Mouse (Mus musculus) right cerebral cortex, adult 2 months (tissue): Measurements from ENCODE around the gene Ryk.
A peak's percentile ranks its signal among the peaks of the same experiment; 100 is the strongest.

Experiments used
- DNase-seq, 2 experiments: peaks; one replicate each; pipeline ENCODE4 v3.0.0; 2021 to 2022; ENCODE audit warnings: low spot score in 2 of 2

Gene Ryk

DNA sequence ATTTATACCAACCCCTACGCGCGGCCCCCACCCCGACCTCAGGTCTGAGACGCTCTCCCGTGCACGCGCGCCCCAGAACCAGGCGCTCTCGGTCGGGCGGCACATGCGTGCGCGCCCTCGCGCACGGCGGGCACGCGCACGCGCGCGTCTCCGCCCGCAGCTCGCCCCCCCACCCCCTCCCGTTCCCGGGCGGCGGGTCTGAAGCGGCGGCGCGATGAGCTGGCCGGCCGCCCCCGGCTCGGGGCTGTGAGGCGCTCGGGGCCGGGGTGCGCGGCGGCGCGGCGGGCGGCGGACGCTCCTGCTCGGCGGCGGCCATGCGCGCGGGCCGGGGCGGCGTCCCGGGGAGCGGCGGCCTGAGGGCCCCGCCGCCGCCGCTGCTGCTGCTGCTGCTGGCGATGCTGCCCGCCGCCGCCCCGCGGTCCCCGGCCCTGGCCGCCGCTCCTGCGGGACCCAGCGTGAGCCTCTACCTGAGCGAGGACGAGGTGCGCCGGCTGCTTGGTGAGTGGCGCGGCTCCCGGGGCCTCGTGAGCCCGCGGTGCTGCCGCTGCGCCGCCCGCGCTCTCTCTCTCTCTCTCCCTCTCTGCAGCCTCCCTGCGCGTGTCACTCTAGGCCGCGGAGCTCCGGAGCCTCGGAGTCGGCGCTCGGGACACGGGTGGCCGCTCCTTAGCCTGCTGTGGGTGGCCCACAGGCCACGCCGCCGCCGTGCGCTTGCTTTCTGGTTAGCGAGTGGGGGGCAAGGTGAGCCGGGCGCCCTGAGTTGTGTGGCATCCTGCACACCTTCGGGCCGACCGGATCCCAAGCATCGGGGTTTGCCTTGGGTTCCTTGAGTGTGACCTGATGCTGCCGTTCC is at the start of gene Ryk:
Gene Ryk (plus strand): TSS at position 176 of the 850 bp plus-strand sequence.
- DNase-seq, result peak; percentile 71 to 83

- no peak for DNase-seq
Observed at GRCm38 (mm10) chr9:102789491-102789890, 45.2 kb upstream of the Ryk start.

DNA sequence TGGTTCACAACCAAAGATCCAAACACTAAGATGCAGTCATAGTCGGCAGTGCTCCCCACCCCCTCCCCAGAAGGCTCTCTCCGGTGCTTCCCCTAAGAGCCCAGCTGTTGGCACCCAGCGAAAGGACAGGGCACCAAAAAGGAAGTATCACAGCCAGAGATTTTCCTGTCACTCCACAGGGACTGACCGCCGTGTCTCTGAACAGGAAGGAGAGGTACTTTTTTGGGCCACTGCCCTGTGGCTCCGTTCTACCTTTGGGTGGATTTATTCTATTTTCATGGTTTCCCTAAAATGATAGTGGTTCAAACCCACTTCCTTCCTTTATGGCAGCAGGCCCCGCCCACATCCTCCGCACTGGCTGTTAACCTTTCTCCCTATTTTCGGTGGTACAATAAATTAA is 42.9 kb upstream of the Ryk start:
- DNase-seq, result no peak

DNA sequence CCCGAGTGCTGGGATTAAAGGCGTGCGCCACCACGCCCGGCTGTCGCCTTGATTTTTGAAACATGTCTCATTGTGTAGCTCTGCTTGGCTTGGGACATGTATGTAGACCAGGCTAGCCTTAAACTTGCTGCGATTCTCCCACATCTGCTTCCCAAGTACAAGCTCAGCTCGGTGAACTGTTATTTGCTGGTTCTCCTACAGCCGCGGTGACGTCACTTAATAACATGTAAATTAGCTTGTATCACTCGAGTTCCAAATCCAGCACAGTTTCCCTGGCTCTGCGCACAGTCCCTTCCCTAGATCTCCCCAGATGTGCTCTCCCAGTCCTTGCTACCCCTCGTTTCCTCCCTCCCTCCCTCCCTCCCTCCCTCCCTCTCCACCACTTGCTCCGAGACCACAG is 41.9 kb upstream of the Ryk start:
- DNase-seq, result no peak

DNA sequence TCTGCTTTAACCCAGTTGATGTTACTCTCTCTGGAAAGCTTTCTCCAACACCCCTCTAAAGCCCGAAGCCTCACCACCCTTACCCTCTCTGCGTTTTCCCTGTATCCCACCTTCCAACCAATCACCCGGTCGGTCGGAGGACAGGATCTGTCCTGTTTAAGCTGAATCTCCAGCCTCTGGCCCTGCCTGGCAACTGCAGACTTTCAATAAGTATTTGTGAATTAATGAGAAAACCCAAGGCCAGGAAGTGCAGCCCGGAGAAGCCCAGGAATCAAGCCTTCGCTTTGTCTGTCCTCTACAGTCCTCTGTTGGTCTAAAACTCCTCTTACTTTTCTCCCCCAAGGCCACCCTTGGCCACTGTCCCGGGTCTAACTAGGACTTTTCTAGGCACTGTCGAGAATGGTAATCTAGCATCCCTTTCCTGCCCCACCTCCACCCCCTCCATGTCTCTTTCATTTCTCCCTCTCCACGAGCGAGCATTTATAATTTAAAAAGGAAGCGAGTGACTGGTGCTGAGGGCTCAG is 41.4 kb upstream of the Ryk start:
- DNase-seq, result no peak

- no peak for DNase-seq
Observed at GRCm38 (mm10) chr9:102798406-102798805, 36.3 kb upstream of the Ryk start.

- DNase-seq, result no peak
Observed at GRCm38 (mm10) chr9:102806056-102806573, 28.6 kb upstream of the Ryk start.

GRCm38 (mm10) chr9:102811192-102811591 is 23.5 kb upstream of the Ryk start:
- no peak for DNase-seq

DNA sequence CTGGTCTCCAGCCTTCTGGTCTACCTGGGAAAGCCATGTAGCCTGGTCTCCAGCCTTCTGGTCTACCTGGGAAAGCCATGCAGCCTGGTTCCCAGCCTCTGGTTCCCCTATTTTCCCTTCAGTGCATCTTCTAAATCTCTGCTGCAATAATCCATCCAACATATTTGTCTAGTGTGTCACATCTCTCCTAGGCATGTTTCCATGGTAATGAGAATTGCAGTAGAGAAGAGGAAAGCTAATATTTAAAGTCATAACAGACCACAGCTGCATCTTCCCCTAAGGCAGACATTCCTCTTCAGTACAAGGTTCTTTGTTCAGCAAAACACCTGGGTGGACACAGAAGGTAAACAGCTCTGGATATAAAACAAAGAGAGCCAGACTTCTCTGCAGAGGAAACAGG is 16.5 kb upstream of the Ryk start:
- no peak for DNase-seq

DNA sequence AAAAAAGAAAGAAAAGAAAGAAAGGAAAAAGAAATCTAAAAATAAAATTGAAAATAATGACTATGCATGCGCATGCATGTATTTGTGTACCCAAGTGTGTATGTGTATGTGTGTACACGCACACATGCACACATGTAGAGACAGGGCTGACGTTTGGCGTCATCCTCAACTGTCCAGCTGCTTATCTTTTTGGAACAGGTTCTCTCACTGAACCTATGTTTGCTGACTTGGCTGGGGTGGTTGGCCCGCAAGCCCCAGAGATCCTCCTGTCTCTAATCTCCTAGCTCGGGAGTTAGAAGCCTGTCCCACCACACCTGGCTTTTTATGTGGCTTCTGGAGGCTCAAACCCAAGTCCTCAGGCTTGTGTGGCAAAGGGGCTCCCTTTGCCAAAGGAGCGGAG is 6.1 kb upstream of the Ryk start:
- DNase-seq, result no peak

DNA sequence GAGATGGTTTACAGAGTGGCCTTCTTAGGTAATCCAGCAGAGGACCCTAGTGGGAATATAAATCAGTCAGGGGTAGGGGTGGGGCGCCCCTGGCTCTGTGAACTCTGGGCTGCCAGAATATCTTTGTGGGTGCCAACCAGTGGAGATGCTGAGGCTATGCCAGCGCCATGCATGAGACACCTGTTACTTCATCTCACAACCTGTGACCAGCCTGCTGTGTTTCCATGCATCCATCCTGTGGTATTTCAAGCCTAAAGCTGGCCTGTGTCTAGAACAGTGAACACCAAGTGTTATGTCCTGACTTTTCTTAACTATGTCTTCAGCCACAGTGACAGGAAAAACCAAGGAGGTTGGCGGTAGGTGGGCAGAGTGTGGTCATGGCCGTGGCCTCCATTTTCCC is 3.2 kb upstream of the Ryk start:
- DNase-seq, result no peak

GRCm38 (mm10) chr9:102834414-102834741 is 339 bp upstream of the Ryk start:
- no peak for DNase-seq

DNA sequence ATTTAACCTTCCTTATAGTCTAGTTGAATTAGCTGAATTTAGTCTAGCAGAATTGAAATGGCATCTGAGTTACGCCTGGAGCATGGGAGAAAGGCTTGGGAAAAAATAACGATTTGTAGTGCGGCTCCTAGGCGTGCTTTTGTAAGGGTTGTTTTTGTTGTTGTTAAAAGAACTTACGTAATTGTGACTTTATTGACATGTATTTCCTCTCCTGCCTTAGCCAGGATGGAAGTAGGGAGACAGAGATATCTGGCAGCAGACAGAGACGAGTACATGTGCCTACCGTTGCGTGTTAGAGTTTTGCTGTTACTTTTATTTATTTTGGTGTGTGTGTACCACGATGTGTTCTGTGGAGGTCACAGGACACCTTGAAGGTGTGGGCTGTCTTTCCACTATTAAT is 1.6 kb downstream of the Ryk start:
- DNase-seq, result no peak

GRCm38 (mm10) chr9:102840792-102841778 is 6.4 kb downstream of the Ryk start:
- no peak for DNase-seq

- no peak for DNase-seq
Observed at GRCm38 (mm10) chr9:102841832-102842231, 7.1 kb downstream of the Ryk start.

- no peak for DNase-seq
Observed at GRCm38 (mm10) chr9:102842498-102842897, 7.8 kb downstream of the Ryk start.

DNA sequence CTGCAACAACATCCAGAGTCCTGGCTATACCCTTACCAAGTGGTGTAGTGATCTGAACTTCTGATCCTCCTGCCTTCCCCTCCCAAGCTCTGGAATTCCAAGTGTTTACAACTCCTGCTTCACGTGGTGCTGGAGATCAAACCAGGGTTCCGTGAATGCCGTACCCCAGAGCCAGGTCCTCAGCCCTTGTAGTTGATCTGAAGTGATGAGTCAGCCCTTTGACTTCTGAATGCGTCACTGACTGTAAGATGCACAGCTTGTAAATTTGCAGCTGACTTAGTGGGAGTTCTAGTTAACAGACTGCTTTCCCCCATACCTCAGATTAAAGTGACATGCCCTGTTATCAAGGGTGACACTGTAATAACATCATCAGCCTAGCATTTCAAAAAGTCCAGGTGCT is 8.9 kb downstream of the Ryk start:
- DNase-seq, result no peak

DNA sequence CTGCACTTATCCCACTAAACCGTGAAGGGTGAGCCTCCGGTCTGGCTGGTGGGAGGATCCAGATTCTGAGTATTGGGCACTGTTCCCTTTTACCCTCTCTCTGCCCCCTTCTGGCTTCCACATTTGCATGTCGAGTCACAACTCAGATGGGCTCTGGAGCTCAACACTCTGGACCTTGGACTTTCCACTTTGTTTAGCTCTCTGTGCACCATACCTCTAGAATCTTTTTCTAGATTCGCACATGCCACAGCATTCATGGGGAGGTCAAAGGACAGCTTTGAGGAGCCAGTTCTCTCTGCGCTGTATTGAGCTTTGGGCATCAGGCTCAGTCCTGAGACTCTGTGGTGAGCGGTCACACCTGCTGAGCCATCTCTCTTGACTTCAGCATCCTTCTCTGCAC is 11.1 kb downstream of the Ryk start:
- no peak for DNase-seq

DNA sequence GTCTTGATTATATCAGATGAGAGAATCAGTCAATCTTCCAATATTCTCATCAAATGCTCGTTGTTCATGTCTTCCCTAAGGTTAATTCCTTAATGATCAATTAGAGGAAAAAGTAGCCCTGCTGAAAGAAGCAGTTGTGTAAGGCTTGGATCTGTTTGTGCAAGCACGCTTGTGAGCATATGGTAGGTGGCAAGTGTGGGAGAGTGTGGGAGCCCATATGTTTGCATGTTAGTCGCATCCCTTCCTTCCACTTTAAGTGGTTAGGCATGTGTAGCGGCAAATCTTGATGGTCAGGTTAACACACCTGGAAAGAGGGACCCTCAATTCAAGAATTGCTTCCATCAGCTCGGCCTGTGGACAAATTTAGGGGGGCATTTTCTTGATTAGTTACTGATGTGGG is 11.6 kb downstream of the Ryk start:
- no peak for DNase-seq

DNA sequence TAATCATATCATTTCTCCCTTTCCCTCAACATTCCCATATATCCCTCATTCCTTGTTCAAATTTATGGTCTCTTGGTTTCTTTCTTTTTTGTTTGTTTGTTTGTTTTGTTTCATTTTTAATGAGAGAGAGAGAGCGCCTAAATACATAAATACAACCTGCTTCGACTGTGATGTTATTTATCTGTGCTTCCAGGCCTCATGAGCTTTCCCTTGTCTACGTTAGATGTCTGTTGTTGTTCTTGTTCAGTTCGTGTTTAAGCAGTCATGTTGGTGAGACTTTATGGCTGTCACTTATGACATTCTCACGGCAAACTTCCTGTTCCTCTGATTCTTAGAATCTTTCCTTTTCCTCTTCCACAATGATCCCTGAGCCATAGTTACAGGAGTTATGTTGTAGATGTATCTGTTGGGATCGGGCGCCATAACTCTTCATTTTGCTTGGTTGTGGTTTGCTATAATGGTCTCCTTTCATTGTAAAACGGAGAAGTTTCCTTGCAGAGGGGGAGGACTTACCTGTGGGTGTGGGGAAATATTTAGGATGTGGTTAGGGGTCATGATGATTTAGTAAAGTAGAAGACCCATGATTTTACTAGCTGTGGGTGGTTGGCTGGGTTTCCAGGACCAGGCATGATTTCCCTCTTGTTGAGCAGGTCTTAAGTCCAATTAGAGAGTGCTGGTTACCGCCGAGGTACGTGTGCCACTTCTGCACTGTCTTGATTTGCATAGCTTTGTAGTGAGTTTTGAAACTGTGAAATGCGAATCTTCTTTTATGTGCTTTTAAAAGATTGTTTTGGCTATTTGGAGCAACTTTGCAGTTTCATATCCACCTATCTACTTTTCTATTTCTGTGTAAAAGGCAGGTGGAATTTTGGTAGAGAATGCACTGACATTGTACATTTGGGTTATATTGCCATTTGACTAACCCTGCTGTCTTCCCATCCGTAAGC is 17.6 kb downstream of the Ryk start:
- no peak for DNase-seq

- DNase-seq, result no peak
Observed at GRCm38 (mm10) chr9:102857856-102858255, 23.1 kb downstream of the Ryk start.
